Mouse (Mus musculus) adipocyte (in vitro differentiated cells): ENCODE measurements around the gene Nckap5.
A peak's percentile ranks its signal among the peaks of the same experiment; 100 is the strongest.

ENCODE experiments used
- DNase-seq: peaks from one replicate; pipeline ENCODE4 v3.0.0-alpha.2; 2016; ENCODE audit warnings: low spot score

The Nckap5 gene

DNA sequence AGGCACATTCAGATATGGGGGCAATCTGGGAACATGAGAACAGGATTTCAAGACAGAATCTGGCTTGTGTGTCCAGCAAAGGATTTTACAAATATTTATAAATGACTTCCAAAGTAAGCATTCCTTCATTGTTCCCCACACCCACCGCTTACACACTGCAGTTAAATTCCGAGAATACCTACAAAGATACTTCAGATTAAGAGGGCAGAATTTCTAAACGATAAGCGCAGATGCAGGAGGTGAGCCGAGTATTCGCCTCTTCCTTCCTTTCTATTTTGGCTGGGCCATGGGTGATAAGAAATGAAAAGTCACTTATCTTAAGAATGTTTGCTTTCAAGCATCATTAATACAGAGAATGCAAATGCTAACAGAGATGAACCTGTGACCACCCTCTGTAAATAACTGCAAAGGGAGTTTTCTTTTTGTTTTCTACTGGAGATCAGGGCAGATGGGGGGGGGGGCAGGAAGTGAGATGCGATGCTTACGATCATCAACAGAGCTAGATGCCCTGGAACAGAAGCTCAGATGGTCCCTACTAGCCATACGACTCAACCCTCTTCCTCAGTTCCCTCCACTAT, 213.0 kb downstream of the Nckap5 start:
- no peak for DNase-seq

DNA sequence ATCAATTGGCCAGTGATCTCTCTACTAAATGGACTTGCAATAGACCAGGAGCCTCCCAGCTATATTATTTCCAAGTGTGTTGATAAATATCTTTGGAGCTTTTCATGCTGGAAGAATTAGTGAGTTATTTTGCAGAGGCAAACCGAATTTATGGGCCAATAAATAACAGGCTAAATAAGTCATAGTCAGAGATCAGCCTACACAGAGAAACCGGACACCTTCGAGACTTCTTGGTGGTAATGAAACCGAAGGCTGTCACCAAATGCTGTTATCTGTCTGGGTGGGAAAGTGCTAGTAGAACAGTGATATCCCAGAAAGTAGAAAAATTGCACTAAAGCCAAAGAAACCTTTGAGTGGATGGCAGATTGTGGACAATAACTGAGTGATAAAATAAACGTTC, 213.6 kb downstream of the Nckap5 start:
- DNase-seq = no peak

DNA sequence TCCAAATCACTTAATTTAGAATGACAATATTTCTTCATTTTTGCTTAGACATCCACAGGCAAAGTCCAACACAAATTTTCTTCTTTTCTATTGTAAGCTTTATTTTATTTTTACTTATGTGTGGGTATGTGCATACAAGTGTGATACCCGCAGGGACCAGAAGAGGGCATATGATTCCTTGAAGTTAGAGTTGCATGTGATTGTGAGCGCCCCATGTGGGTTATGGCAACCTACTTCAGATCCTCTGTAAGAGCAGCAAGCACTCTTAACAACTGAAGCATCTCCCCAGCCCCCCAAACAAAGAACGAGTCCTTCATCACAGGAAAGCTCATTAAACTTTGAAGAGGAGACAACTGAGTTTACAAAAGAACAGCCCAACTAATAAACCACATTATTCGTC, 217.7 kb downstream of the Nckap5 start:
- no peak for DNase-seq

DNA sequence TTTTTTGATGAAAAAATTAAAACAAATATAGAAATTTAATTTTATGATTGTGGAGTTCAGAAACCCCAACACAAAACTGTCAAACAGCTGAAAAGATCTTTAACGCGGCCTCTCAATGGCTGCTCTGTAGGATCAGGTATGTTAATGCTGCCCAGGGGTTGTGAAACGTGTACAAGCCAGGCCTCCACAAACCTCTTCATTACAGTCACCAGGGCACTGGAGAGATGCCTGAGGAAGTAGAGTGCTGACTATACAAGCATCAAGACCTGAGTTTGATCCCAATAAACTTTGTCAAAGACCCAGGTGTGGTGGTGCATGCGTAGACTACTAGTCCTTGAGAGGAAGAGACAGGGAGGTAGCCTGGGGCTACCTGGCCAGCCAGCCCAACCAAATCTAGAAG, 222.0 kb downstream of the Nckap5 start:
- no peak for DNase-seq

DNA sequence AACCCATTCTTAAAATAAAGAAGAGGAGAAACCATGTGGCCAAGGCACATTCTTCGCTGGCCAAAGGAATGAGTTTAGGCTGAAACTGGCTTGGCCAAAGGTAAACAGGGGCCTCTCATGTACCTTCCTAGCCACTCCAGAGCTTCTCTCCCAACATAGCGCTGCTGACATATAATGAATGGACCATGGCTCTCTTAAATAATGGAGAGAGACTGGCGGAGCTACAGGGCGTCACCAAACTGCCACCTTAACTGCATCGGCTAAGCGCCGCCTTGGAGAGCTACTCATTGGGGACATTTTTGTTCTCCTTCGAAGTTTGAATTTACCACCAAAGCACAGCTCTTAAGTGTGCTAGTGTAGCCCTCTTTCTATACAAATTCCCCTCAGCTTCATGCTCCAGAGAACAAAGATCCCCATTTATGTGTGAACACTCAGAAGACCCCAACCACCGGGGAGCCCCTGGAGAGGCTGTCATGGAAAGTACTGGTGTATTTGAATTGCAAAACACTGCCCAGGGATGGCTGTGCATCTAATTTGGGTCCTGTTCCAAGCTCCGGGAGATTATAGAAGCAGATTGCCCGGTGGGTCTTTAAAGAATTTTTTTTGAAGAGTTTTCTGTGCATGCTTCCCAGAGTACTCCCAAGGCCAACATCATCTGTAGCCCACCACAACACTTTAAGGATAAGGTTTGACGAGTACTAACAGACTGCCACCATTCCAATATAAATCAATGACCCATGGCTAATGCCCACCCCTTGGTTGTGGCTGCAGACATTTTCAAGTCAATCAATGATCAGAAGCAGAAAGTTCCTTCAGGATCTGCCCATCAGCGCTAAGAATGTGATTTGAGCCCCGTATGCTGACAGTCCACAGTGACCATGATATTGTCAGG, 224.2 kb downstream of the Nckap5 start:
- no peak for DNase-seq

DNA sequence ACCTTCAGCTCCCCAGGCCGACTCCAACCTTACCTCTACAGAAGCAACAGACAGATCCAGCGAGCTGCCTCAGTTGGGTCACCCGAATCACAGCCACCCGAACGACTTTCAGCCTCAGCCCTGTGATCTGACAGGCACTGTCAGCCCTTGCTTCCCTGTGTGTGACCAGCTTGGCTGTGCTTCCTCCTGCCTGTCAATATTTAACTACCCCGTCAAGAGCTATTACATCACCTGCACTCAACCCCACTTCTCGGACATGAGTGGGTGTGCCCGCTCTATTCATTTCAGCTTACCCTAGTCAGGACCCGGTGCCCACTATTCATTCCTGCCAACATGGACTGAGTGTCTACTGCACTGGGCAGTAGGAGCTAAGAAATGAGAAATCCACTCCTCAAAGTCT, 226.0 kb downstream of the Nckap5 start:
- no peak for DNase-seq

DNA sequence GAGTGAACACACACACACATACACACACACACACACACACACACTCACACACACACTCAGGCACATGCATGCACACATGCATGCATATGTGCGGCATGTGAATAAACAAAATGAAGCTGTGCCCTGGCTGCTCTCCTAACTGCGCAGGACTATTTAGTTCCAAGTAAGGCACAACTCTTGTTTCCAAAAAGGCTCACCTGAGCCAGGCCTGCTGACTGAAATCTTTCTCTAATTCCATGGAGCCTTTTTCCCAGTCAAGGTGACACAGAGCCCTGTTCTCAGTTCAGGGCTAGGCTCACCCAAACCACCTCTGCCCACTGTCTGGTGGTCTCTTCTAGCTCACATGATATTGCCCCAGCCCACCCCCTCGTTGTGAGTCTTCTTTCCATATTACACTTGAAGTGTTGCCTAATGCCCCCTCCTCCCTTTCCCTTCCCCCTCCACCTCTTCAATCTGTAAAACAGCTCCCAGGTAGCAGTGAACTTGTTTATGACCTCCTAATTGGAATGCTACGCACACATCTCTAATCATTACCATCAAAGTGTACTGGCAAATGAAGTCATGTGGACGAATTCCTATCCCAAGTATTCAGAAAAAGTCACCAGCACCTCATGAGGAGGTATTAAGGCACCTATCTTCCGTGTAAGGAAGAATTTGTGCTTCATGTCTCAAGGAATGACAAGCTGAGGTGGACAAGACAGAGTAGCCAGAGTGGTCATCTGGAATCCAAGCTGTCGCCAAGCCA, 226.7 kb downstream of the Nckap5 start:
- no peak for DNase-seq

DNA sequence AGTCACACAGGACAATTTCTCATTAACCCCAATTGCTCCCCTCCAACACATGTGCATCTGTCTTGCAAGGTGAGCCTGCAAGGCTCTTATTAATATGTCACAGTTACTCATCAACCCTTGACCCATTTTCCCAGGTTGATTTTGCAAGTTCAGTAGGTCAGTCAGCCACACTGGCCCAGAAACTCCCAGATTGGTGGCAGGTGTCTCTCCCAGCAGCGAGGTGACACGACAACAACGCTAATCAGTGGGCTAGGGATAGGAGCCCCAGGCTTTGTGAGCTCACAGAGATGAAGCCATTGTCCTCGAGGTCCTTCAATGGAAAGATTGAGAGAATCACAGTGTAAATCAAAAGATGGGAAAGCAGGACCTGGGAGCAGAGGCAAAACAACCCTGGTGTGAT, 230.0 kb downstream of the Nckap5 start:
- no peak for DNase-seq

DNA sequence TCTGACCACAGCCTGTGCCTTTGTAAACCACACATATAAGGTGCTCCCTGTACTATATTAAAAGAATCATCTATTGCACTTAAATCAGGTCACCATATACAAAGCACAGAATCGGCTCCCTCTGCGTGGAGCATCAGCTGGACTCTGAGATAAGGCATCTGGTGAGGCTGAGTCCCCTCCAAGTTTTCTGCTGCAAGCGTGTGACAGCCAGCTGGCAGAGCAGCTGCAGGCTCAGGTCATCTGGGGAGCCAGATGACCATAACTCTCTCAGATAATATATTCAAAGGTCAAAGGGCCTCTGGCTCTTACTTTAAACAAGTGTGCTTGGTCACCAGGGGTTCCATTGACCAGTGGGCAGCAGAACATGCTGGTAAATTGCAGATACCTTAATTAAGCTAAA, 233.2 kb downstream of the Nckap5 start:
- no peak for DNase-seq

DNA sequence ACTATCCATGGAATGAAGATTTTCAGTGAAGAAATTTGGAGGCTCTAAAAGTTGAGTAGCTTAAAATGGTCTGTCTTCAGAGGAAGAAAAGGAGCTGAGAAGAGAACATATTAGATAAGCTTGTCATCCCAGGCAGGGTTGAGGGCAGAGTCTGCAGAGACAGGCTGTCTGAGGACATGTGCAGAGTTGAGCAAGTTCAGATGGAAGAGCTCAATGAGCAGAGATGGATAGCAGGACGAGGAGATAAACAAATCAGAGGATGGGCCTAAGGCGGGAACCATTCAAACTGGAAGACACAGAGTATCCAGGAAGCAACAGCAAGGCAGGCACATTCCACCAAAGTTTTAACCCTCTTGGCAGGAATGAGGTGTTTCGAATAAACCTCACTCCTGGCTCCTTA, 235.8 kb downstream of the Nckap5 start:
- DNase-seq = no peak

DNA sequence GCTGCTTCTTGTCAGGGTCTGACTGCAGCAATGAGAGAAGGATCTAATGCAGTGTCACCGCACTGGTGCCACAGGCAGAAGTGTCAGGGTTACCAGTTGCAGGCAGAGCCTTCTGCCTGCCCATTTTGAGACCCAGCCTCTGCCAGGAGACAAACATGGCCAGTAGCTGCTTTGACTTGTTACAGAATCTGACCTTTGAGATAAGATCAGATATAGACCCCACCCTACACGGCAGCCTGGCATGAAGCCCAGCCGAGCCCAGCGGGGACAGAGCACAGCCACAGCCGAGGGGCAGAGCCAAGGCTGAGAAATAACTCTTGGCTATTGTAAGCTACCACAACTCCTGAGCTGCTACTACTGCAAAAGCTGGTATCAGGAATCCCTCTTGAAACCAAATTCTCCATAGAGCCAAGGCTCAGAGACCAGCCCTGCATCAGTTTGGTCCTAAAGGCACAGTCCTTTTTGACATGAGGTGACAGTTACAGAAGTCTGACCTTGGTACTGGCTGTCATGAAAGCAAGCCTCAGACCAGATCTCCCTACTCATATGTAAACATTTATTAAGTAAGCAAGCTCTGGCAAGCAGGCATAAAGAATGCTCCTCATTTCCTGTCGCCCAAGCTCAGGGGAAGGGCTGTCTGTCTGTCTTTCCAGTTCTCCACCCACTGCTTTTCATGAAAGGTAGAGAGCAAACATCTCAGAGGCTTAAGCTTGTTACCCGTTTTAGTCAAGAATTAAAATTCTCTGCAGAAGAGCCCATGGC, 237.4 kb downstream of the Nckap5 start:
- no peak for DNase-seq

DNA sequence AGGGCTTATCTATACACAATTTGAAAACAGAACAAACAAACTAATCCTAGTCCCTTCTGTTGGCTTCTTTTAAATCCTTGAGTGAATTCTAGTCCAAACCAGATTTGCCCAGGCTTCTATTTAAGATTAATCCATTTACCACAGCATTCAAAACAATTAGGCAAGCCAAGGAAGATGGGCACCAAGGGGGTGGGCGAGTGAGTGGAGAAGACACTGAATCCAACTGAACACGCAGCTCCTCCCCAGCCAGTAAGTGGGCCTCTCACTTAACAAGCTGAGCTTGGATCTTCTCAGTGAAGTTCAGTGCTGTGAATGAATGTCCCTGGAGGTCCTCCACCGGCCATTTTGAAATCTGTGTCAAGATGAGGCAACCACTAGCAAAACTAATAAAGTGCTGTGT, 239.7 kb downstream of the Nckap5 start:
- no peak for DNase-seq

DNA sequence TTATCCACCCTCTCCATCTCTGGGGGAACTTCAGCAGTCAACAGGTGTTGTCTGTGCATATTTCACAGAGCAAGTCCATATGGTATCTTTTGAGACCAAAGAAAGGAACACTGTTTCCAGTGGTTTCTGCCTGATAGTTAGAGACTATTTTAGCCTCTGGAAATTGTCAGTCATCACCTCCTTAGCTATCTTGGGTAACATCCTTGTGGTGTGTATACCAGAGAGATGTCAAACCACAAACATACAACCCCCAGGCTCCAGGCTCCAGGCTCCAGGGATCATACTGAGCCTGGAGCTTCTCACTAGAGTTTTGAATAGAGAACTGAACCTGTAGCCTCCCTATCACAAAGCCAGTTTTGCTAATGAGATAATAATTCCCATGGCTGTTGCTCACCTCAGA, 252.4 kb downstream of the Nckap5 start:
- DNase-seq = no peak

DNA sequence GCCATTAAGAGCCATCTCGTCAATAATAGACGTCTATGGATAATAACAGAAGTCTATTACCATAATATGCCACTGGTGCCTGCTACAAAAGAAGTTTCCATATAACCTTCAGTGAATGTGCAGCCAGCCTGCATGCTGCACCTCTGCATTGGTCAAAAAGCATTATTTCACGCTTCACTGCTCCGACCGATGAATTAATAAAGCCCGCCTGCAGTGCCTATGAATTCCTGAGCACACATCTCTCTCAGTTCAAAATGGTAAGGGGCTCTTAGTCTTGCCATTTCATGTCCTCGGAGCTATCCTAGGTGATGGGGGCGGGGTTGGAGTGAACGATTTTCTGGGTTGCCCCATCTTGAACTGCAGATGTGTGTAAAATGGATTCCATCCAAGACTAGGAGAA, 256.3 kb downstream of the Nckap5 start:
- DNase-seq = no peak

DNA sequence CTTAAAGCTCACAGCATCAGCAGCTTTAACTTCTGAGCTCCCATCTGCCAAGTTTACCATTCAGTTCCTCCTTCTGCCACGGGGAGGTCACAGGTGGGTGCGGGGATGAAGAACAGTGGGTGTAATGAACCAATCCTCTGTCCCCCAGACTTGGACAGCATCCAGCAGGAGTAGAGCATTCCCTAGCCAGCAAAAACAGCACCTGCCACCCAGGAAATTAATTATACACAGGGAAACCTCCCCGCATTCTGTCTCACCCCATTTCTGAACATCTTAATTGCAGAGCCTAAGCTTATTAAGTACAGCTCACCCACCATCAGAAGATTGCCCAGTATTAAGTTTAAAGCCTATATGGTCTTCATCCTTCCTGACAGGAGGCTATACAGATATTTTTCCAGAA, 256.9 kb downstream of the Nckap5 start:
- no peak for DNase-seq

DNA sequence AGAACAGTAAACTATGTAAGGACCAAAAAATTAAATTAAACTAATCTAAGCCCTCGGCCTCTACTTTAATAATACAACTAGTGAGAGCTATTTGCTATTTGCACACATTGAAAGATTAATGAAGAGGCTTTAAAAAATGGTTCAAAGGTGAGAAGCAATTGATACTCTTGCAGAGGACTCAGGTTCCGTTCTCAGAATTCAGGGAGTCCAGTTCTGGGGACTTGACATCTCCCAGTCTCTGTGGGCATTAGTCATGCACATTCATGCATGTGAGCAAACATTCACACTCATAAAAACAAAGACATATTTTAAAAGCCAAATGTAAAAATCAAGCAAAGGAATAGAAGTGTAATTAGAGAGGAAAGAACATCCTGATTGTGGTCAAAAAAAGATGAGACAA, 257.5 kb downstream of the Nckap5 start:
- DNase-seq = no peak

DNA sequence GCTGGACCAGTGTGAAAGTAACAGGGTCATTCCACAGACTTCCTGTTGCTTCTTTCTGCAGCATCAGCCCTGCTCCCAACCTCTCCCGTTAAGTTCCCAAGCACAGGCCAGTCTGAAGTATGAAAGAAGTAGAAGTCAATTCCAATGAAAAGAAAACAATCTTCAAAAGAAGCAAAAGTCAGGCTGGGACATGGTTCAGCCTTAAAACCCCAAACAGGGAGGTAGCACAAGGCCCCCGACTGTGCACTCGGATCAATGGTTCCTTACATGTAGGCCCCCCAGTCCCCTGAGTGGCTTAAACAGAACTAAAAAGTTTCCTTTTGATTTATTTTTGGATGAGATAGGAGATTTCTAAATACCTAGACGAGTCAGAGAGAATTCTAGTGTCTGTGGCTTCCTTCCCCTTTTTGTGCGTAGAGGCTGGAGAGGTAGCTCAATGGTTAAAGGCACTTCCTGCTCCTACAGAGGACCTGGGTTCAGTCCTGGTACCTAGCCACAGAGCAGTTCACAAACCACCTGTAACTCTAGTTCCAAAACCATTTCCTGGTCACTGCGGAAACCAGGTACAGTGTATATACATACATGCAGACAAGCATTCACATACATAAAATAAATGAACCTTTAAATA, 260.9 kb downstream of the Nckap5 start:
- no peak for DNase-seq

DNA sequence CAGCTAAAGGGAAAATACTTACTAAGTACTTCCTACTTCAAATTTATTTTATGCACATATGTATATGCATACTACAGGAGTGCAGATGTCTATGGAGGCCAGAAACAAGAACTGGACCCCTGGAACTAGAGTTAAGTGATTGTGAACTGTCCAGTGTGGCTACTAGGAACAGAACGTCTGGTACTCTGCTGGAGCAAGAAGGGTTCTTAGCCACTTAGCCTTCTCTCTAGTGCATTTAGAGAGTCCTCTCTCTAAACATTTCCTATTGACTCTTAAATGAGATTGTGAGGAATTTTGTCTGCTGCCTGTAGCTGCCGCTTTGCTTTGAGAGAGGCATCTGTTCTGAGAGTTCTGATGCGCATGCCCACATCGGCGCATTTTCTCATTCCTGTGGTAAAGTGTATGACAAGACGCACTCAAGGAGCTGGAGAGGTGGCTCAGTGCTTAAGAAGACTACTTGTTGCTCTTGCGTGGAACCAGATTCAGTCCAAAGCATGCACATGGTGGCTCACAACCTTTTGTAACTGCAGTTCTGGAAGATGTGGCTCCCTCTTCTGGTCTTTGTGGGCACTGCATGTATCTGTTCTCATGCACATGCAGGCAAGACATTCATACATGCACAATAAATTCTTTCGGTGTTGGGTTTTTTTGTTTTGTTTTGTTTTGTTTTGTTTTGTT, 261.9 kb downstream of the Nckap5 start:
- DNase-seq = peak; percentile 6

DNA sequence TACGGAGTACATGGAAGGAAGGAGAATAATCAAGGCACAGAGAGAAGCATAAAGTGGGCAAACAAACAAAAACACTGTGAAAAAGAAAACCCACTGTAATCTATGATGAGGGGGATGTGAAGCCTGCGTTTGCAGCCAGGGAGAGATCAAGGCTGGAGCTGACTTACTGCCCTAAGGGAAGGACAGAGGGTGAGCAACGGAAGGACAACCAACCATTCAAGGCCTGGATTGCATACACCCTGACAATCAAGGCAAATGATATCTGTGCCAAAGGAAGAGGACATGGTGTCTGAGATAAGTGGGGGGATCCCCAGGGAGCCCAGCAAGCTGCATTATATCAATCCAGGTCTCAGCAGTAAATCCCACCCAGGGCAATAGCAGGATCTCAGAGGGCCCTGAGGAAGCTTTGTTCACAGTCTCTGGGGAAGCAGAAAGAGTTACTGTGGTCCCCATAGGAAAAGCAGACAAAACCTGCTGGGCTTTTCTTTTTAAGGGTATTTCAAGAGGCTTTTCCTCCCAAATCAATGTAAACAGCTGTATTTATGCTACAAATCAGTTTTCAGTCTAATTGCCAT, 265.4 kb downstream of the Nckap5 start:
- no peak for DNase-seq

DNA sequence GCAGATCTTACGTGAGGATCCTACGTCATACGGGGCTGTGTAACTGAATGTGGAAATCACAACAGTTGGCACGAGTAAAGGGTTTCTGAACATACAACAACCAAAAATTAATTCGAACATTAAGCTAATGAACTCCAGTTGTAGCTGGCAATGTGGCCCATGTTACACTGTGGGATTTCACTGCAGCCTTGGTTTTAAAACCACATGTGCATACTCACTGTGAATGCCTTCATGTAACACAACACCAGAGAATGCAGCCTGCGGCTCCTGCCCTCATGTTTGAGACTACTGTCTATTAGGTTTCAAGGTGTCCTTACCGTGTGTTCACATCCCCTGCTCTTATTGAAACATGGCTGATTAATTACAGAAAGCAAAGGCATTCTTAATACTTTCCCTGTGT, 269.7 kb downstream of the Nckap5 start:
- DNase-seq = no peak

DNA sequence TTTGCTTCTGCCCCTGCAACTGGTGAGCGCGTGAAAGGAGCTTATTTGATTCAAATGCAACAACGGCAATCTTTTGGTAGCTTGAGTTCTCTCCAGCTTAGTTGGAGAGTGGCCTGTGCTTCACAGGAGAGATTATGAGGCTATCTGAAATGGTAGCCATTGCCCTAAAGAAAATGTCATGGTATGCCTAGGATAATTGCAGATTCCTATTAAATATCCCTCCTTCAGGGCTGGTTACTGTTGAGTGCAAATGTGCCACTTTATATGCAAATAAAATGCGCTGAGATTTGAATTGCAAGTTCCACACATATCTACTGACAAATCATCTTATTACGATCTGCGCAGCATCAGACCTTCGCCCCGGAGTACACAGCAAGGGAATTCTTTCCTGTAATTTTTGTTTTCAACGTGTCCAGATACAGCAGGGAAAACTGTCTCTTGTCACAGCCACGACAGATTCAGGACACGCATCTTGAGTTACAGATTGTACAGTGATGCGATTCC, 272.8 kb downstream of the Nckap5 start:
- DNase-seq = no peak
